Mouse (Mus musculus) CH12.LX (cell line): ENCODE measurements around the gene Sept10.

Source experiments
- CHD1 ChIP-seq: IDR thresholded peaks from 2 replicates; pipeline ENCODE4 v1.6.1; 2012; ENCODE audit warnings: low read depth, low read length, improper control_type of control experiment, inconsistent platforms
- CTCF ChIP-seq, 2 experiments: IDR thresholded peaks in 1 of 2; conservative IDR thresholded peaks in 1 of 2; 2 replicates each; pipeline ENCODE4 v1.5.1; 2011 to 2012; ENCODE audit warnings: low read depth in 2 of 2, low read length in 2 of 2, improper control_type of control experiment in 1 of 2, inconsistent platforms in 1 of 2, mild to moderate bottlenecking in 1 of 2, moderate library complexity in 1 of 2
- ELF1 ChIP-seq: IDR thresholded peaks from 2 replicates; pipeline ENCODE4 v1.6.1; 2014; ENCODE audit warnings: low read depth, mild to moderate bottlenecking, inconsistent platforms, low read length, improper control_type of control experiment
- KAT2A ChIP-seq: IDR thresholded peaks from 2 replicates; pipeline ENCODE4 v1.6.1; 2012; ENCODE audit warnings: low read length, improper control_type of control experiment, inconsistent platforms; ENCODE audit not compliant: insufficient replicate concordance
- NELFE ChIP-seq: IDR thresholded peaks from 2 replicates; pipeline ENCODE4 v1.6.1; 2011; ENCODE audit warnings: low read depth, low read length, improper control_type of control experiment
- PAX5 ChIP-seq: IDR thresholded peaks from 2 replicates; pipeline ENCODE4 v1.6.1; 2012; ENCODE audit warnings: low read length, inconsistent platforms, mixed read lengths
- POLR2A ChIP-seq: IDR thresholded peaks from 2 replicates; pipeline ENCODE4 v1.6.1; 2011; ENCODE audit warnings: low read depth, mild to moderate bottlenecking, improper control_type of control experiment, low read length
- SMC3 ChIP-seq: IDR thresholded peaks from 2 replicates; pipeline ENCODE4 v1.6.1; 2011; ENCODE audit warnings: low read depth, low read length, improper control_type of control experiment
- ZC3H11A ChIP-seq: IDR thresholded peaks from 2 replicates; pipeline ENCODE4 v1.6.1; 2012; ENCODE audit warnings: low read depth, mild to moderate bottlenecking, inconsistent platforms, low read length, improper control_type of control experiment

- TF ChIP-seq CHD1 (no peak), ELF1 (no peak), SMC3 (no peak), KAT2A (no peak), ZC3H11A (no peak), PAX5 (no peak), CTCF (conservative IDR thresholded peaks at IDR 0.05 in 1 of 2, IDR thresholded peaks at IDR 0.05 in 1 of 2; ENCODE audit: low read depth in 2 of 2, low read length in 2 of 2) (no peak), POLR2A (no peak), NELFE (no peak)
Measured at GRCm38 (mm10) chr10:59251980-59252379, 30.3 kb upstream of the Sept10 start.
